Mouse (Mus musculus) gastrocnemius, postnatal 36 days (tissue): ENCODE measurements at regions not wholly inside any gene's neighbourhood (a gene's known extent, or its start where the extent isn't known, plus 50 kb on each side); places are given as distances from the start of the nearest gene placed in this dataset.
A peak's percentile ranks its signal among the peaks of the same experiment; 100 is the strongest.

Experiments
- DNase-seq, 2 experiments: peaks; one replicate each; pipeline ENCODE4 v3.0.0; 2022
- intact Hi-C: fragments of 180-260 bp; cut with DNase I; formaldehyde crosslinking; loops from one replicate; pipeline ENCODE4 v1.15.1; 2025

DNA sequence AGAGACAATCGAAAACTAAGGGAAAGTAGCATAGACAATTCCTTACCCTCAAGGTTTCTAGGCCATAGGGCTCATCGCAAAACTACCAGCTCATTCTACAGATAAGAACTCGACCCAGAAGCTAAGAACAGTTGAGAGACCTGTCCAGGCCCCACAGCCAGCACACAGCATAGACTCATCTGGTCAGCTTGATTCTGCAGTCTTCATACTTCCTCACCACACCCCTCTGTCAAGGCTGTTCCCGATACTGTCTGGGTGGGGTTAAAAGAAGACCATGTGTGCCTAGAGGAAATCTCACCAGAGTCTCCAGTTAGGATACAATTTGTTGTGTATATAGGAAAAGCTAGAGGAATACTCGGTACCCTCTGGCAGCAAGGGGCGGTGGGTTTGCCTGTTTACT lies 91.0 kb upstream of the Cpeb4 start:
- DNase-seq, result no peak
- intact Hi-C loops, result no loop called here

DNA sequence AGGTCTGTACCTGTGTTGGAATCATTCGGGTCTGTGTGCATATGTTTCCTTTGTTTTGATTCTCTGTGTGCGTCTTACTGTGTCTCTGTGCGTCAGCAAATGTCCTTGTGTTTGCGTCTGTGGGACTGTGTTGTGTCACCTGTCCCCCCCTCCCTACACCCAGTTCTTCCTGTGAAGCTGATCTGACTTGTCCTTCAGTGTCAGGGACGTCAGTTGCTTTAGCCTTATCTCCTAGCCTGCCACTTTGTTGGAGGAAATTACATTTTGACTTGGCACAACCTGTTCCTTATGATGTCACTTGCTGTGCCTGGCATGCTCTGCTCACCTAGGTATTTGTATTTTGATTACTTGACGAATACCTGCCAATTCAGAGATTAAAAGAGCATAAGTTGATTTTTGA lies 90.4 kb upstream of the Cpeb4 start:
- intact Hi-C loops, result no loop called here
- DNase-seq, result no peak

DNA sequence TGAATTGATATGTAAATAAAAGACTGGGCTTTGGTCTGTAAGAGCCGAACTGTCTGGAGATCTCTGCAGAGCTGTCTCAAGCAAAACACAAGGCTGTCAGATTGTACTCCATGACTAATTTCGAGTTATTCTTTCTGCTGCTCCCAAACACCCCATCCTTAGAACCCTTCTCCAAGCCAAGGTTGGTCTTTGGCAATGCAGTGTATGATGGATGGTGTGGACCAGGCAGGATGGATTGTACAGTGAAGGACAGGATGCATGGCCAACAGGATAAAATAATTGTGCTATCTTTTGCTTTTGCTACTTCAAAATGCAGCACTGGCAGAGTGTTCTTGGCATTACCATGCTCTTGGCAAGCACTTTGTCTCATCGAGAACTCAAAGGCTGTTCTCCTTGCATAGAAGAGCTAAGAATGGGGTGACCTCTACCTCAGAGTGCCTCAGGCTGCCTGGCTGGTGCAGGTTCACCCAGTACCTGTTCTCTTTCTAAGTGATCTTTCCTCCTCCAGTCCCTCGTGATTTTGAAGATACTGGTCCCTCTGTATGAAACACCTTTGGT lies 88.4 kb upstream of the Cpeb4 start:
- no peak for DNase-seq
- intact Hi-C loops, result no loop called here

DNA sequence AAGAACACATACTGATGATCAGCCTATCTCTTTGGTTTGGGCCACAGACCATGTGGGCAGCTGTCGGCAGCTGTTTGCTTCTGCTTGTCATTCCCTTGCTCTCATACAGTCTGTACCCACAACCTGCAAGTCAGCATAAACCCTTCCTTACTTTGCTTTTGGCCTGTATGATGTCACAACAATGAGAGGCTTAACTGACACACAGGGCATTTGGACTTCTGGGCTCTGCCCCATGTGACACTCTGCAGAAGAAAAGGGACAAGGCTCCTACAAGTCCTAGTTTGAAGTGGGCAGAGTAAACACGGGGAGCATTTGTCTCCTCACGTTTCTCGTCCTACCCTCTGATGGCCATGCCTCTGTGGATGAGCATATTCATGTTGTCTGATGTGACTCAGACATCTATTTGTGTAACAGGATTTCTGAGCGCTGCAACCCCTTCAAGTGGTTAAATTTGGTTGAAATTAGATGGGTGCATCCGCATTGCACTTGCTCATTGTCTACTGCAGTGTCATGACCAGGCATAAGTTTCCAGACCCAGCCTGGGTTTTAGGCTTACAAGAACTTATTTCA lies 87.6 kb upstream of the Cpeb4 start:
- intact Hi-C loops, result no loop called here
- no peak for DNase-seq

DNA sequence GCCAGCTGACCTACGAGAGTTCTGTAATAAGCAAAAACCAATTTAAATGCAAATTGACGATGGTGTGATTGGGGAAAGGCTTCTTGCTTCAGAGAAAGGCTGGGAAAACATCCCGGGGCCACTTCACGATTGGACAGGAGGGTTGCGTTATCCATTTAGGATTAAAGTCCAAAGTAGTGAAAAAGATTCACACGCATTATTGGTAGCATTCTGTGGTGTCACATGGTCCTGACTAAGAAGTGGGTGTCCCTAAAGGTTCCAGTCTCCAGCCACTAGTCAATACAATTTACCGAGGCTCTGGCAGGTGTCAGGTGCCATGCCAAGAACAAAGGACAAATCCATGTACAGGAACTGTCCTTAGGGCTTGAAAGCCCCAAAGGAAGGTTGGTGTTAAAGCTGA lies 86.9 kb upstream of the Cpeb4 start:
- intact Hi-C loops, result no loop called here
- DNase-seq, result no peak

DNA sequence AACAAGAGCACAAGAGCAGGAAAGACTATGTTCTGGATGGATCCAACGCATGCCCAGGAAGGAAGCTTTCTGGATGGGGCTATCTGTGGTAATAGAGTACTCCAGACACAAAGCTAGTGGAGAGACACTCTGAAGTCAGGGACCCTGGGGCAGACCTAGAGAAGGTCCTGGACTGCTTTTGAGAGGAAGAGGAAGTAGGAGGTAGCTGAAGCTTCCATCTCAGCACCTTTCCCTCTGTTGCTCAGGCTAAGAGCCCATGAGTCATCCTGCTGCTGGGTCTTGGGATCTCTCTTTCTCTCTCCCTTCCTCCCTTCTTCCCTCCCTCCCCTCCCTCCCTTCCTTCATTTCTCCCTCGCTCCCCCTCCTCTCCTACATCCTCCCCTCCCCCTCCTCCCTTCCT lies 84.6 kb upstream of the Cpeb4 start:
- intact Hi-C loops, result no loop called here
- DNase-seq, result no peak

DNA sequence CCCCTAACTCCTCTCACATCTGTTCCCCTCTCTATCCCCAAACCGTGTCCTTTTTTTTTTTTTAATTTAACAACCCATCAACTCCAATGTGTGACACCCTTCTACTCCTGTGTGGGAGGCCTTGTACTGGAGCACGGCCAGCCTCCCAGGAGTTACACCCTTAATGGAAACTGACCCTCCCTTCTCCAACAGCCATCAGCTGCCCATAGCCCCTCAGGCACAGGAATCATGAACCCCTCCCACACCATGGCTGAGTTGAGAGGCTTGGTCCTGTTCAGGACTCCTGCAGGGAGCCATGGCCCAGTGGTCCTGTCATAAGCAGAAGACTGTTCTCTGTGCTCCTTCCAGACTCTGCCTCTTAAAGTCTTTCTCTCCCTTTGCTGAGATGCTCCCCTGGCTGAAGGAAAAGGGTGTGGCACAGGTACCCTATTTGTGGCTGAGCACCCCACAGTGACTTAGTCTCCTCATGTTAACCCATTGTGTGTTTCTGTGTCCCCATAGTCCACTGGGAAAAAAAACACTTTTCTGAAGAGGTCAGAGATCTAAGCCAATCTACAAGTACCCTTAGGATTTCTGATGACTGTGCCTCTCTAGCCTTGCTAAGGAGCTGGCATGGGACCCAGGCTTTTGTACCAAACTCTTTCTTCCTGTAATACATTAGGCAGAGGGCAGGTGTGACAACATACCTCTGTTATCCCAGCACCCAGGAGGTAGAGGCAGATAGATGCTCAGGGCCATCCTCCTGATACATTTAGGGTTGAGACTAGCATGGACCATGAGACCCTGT lies 83.9 kb upstream of the Cpeb4 start:
- intact Hi-C loops, result no loop called here
- no peak for DNase-seq

DNA sequence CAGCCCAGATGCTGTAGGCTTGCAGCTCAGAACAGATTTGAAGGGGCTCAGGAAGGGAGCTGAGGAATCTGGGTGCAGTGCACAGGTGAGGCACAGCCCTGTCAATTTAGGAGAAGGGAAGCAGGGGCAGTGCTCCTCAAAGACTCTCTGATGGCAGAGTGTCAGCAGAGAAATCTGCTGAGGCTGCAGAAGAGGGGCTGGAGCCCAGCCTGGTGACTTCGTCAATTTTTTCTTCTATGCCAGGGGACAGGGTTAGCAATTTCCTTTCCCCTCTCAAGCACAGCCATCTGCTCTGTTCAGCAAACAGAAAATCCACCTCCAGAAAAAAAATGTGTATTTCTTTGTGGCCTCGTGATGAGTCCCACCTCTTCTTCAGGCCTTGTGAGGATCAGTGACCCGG lies 82.0 kb upstream of the Cpeb4 start:
- DNase-seq, result no peak
- intact Hi-C loops, result no loop called here

DNA sequence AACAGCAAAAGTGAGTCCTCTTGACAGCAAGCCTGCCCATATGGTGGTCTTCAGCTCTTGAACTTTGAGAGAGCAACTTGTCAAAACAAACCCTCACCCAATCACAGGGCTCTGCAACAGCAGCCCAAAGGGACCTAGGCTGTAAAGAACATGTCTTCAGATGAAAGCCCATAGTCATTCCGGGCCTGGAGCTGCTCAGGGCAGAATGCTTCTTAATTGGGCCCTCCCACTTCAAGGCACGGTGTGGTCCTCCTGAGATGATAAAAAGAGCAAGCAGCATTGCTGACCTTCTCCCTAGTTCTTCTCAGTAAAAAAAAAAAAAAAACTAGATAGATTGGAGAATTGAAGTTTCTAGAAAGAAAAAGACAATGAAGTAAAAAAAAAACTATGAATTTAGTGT lies 80.7 kb upstream of the Cpeb4 start:
- DNase-seq, result no peak
- intact Hi-C loops, result no loop called here

DNA sequence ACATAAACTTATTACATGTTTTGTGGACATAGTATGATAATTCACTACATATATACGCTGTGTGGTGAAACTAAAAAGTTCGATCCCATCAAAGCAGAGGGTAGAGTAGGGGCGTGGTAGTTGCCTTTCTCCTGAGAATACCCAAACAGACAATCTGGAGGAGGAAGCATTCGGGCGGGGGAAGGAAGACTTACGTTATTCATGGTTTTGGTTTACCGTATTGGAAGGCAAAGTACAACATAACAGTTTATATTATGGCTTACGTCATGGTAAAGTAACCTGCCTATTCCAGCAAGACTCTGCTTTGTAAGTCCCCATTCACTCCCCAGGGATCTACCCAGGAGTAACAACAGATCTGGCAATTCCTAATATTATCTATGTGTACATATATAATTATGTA lies 76.9 kb upstream of the Cpeb4 start:
- intact Hi-C loops, result no loop called here
- no peak for DNase-seq

DNA sequence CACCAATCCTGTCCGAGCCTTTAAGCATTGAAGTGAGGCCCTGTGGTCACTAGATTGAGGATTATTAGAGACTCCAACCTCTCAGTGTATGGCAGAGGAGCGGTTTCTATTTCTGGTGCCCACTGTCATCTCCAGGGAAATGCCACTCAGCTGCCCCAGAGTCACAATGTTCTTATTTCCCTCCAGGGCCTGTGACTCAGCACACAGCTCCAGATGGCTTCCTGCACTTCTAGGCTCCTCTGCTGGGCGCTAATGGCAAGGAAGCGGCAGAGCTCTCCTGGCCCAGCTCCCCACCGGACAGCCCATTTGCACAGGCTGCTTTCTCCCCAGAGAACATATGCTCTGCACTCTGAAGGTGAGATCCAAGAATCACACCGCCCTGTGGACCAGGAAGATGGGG lies 75.8 kb upstream of the Cpeb4 start:
- intact Hi-C loops, result no loop called here

DNA sequence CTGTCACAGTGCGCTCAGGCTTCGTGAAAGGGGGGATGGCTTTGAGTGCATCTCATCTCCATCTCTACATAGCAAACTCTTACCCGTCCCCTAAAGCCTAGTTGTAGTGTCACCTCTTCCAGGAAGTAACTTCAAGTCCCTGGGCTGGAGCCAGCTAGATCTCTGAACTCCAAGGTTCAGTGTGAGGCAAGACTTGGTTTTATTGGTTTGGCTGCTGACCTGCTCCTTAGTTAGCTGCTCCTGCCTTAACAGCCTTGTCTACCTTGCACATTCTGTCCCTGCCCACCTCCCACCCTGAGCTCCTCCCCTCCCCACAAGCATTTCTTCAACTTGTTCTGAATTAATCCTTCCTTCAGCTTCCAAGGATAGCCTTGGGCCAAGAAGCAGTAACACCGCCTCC lies 70.4 kb upstream of the Cpeb4 start:
- intact Hi-C loops, result no loop called here
- no peak for DNase-seq

More for the DNA sequence above, 75.8 kb upstream of the Cpeb4 start:
- peak; percentile 44 to 47 for DNase-seq

DNA sequence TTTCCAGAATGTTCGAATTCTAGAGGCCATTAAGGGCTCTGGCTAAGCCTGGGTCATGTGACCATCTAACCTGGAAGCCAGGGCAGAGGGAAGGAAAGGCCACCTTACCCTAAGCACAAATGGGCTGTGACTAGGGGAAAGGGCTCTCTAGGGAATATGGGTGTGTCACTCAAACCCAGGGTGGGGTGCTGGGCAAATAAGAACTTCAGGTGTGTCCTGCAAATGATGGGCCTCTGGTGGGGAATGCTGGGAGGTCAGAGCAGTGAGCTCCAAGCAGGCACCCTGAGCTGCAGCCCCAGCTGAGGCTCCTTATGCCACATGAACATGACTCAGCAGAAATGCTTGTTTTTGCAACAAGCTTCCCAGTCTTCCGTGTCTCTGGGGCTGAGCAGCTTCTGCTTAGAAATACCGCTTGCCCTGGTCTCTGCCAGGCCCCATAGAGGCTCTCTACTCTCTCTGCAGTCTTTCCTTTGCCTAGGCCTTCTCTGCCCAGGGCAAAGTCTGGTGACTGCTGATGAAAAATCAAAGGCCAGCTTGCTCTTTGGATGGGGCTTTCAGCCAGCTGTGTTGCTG lies 68.6 kb upstream of the Cpeb4 start:
- DNase-seq, result no peak
- intact Hi-C loops, result no loop called here

DNA sequence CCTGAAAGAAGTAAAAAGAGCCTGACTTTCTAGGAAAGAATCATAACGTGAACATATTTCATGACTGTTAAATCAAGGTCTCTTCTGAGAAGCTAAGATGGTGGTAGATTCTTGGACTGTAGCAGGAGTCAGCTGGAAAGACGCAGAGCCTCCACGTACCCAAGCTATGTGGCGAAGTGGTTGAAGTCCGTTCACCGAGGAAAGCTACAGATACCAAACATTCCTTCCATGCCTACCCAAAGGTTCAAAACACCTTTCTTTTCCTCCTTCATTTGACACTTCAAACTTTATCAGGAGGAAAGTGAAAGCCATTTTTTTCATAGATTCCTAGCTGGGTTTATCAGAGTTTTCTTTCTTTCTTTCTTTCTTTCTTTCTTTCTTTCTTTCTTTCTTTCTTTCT lies 67.5 kb upstream of the Cpeb4 start:
- intact Hi-C loops, result no loop called here
- no peak for DNase-seq

DNA sequence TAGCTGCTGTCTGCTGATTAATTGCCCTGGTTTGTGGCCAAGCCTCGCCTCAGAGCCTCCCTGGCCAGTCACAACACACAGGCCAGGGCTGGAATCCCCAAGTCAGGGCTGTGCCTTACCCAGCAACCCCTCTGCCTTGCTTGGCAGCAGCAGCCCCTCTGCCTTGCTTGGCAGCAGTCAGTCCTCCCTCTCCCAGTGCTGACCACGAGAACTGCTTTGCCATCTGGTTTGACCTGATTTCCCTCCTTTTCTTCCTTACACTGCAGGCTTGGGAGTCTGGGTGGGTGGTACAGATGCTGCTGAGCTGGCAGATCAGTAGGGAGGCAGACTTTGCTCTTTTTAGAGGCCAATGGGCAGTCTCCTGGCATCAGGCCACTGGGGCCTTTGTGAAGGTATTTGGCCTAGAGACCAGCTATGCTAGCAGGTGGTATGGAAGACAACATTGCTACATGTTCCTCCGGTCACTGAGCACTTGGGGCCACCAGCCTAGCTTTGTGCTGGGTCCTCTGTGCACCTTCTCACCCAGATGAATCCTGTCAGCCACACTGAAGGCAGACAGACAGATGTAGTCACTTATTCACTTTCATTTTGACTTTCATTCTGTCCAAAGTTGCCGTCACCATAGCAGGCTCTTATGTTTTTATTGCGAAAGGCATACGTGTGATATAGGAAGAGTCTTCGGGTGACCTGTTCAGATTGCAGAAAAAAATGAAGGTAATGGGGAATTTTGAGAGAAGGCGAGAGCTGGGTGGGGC lies 64.4 kb upstream of the Cpeb4 start:
- intact Hi-C loops, result no loop called here
- no peak for DNase-seq

DNA sequence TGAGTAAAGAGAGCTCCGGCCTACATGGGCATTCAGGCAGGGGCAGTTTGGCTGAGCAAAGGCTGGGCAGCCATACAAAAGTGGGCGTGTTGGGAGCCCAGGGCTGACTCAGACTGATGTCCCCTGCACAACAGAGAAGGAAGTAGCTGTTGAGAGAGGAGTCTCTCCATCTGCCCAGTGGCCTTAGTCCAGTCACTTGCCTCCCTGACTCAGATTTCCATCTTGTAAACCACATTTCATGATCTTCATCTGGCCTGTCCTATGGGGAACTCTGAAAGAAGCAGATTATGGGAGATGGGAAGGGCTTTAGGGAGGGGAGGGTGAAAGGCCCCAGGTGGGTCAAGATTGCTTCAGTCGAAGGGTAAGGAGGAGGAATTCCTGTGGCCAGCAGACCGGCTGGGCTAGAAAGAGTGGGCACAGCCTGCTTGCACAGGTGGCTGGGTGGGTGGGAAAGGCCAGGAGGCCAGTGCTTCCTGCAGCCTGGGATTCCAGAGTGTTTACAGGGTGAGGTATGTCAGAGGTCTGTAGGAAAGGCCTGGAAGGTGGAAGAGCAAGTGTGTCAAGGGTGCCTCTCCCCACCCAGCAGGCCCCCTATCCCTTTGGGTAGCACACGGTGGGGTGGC lies 63.7 kb upstream of the Cpeb4 start:
- intact Hi-C loops, result no loop called here
- DNase-seq, result no peak

DNA sequence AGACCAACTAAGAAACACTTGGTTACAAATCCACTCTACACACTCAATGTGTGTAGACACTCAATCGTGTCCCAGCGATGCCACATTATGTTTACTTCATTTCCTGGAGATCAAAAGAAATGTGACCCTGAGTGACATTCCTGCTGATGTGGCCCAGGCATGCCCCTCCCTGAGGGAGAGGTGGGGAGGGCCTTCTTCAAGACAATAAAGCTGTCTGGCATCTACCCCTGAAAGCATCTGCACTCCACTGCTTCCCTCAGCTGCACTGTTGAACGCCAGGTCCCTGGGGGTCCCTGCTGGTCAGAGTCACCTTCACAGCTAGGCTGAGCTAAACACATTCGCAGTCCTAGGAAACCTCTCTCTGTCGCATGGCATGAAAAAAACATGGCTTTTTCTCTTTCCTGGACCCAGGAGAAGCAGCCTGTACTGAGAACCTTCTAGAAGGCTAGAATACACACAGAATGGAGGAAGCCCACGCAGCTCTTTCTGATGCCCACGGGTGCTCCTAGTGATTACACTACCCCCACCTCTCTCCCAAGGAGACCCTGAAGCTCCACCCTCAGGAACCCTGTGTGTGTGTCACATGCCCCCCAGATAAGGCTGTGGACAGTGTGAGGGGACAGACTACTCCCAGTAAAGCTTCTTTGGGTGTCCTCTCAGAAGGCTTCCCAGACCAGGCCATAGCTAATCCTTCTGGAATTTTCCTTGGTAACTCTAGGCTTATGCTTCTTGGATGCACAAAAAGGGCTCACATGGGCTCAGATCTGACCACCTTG lies 61.8 kb upstream of the Cpeb4 start:
- intact Hi-C loops, result no loop called here
- no peak for DNase-seq

DNA sequence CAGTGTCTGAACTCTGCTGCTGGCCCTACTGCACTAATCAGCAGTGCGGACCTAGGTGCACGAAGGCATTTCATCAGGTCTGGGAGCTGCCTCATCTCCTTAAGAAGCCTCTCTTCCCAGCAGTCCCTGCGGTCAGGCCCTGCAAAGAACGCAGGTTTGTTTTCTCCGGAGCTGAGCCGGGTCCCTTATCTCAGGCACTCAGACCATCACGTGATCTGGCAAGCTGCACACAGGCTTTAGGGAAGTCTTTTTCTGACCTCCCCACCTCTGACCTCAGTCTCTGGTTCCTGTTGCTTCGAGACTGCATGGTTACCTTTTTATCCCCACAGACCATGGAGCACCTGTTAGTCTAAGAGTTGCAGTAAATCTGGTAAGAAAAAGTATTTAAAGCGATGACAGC lies 59.8 kb upstream of the Cpeb4 start:
- no peak for DNase-seq
- intact Hi-C loops, result no loop called here

DNA sequence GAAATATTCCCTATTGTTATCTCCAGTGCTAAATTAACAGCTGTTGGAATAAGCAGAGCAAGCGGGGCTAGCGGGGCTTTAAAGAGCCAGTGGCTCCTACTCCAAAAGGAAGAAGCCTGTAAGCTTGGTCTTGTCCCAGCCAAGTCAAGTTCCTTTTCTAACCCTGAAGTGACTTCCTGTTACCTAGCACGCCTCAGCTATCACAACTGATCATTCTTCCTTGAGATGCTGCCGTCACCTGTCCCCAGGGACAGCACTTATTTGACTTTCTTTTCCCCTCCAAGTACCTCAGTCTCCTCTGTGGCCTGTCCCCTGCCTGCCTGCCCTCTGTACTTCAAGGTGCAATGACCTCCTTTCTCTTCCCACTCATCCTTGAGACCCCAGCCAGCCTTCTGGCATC lies 57.4 kb upstream of the Cpeb4 start:
- intact Hi-C loops, result no loop called here
- no peak for DNase-seq

DNA sequence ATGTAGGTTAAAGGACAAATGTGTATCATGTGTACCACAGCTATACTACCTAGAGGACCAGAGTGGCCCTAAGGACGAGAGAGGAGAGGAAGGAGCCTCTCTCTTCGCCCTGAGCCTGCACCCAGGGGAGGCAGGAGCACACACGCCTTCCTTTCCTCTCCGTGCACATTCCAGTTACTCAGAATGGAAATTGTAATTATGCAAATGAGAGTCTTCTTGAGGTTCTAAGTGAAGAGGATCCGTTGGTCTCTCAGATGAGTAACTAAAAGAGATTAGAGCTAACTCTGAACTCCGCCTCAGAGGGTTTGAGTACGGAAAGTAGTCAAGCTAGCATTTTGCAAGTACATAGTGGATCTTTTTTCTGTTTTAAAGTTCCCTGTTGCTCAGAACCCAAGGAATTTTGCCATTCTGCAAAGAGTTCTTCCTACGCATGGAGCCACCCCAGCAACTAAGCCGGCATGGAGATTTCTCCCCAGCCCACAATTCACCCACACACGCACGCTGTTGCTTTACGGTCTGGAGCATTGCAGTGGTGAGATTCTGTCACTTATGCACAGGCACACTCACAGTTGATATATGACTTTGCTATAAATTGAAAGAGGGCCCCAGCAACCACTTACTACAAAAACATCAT lies 56.0 kb upstream of the Cpeb4 start:
- intact Hi-C loops, result no loop called here
- DNase-seq, result peak in 1 of 2 experiments; percentile 3
